Mouse (Mus musculus) liver, postnatal 0 days (tissue): ENCODE measurements around the gene Gatad1. TPM values are rescaled to one million over a fixed set of nuclear protein-coding genes. Genes with fewer than 3 reads are reported as not detected.

Experiments
- ATAC-seq: fragments of 200-750 bp; cut with Nextera tagmentation; 2 replicates; pipeline ENCODE4 v1.8.0; 2017; ENCODE audit warnings: mild to moderate bottlenecking, moderate library complexity
- DNase-seq: peaks from one replicate; pipeline ENCODE4 v3.0.0-alpha.2; 2016
- H3K27ac ChIP-seq: fragments of 300-500 bp; sonication (generic); 2 replicates; pipeline ENCODE4 v1.5.1; 2014; ENCODE audit warnings: antibody characterized with exemption, moderate library complexity, mild to moderate bottlenecking, low read depth
- H3K27me3 ChIP-seq: fragments of 300-500 bp; sonication (generic); 2 replicates; pipeline ENCODE4 v1.6.1; 2014; ENCODE audit warnings: low read length, control low read depth, mixed read lengths; ENCODE audit not compliant: insufficient read depth
- H3K36me3 ChIP-seq: fragments of 300-500 bp; sonication (generic); replicated peaks from 2 replicates; pipeline ENCODE4 v1.6.1; 2014; ENCODE audit warnings: mild to moderate bottlenecking, control low read depth, low read length, moderate library complexity, mixed read lengths; ENCODE audit not compliant: insufficient read depth
- H3K4me1 ChIP-seq: fragments of 300-500 bp; sonication (generic); 2 replicates; pipeline ENCODE4 v1.6.1; 2014; ENCODE audit warnings: antibody characterized with exemption, mild to moderate bottlenecking, control low read depth; ENCODE audit not compliant: insufficient read depth
- H3K4me2 ChIP-seq: fragments of 300-500 bp; sonication (generic); 2 replicates; pipeline ENCODE4 v1.6.1; 2014; ENCODE audit warnings: low read depth, mild to moderate bottlenecking, low read length, moderate library complexity, mixed read lengths
- H3K4me3 ChIP-seq: fragments of 300-500 bp; sonication (generic); 2 replicates; pipeline ENCODE4 v1.5.1; 2014; ENCODE audit warnings: low read depth, low read length
- H3K9ac ChIP-seq: fragments of 300-500 bp; sonication (generic); replicated peaks from 2 replicates; pipeline ENCODE4 v1.6.1; 2014; ENCODE audit warnings: mild to moderate bottlenecking, moderate library complexity
- H3K9me3 ChIP-seq: fragments of 300-500 bp; sonication (generic); 2 replicates; pipeline ENCODE4 v1.6.1; 2016; ENCODE audit warnings: mild to moderate bottlenecking, control low read depth, low read length, mixed read lengths
- CTCF ChIP-seq: sonication (generic); IDR thresholded peaks from 2 replicates; pipeline ENCODE4 v1.5.1; 2016; ENCODE audit warnings: antibody characterized with exemption, low read depth
- EP300 ChIP-seq: IDR thresholded peaks from 2 replicates; pipeline ENCODE4 v1.6.1; 2016; ENCODE audit warnings: antibody characterized with exemption, low read depth, mild to moderate bottlenecking
- WGBS: fragments of 180-500 bp; shearing (Covaris S2); extraction: QIAGEN DNeasy Blood & Tissue Kit; methylation state at CpG from one replicate; pipeline ENCODE4 v1.1.7; 2014; ENCODE audit not compliant: insufficient replicate concordance; 5-methylcytosine and 5-hydroxymethylcytosine counted together
- polyA plus RNA-seq: library from polyadenylated mRNA; unstranded; fragments of >200 nt; fragmentation: Nextera tagmentation; extraction: Ambion mirVana; gene quantifications from 2 replicates; pipeline ENCODE4 v1.2.1, GENCODE M21; 2015

The Gatad1 gene
- polyA plus RNA-seq, 1 experiment from 2014 or later: 26.9 TPM

- no peaks in the 10 kb centered on the region for H3K9me3 ChIP-seq
- no peak for DNase-seq
- TF ChIP-seq CTCF (no peak), EP300 (no peak)
- WGBS: 75% methylated on average over 5 of the region's 5 CpGs
- no peak overlapping the region for H3K9ac ChIP-seq
- ATAC-seq: no peak
- no peak overlapping the region for H3K4me2 ChIP-seq
- peaks cover 3% of the 10 kb centered on the region; the same call in 1 of the 2 replicates for H3K4me1 ChIP-seq
- H3K27ac ChIP-seq: no peak overlapping the region
- H3K4me3 ChIP-seq: no peak overlapping the region
- H3K36me3 ChIP-seq: no peaks in the 10 kb centered on the region
- no peaks in the 10 kb centered on the region for H3K27me3 ChIP-seq
Observed at GRCm38 (mm10) chr5:3651621-3652020, 5.4 kb downstream of the Gatad1 start.

GRCm38 (mm10) chr5:3650881-3651280 is 6.1 kb downstream of the Gatad1 start, which contains the start of gene Tmbim7:
TSS of gene Tmbim7 (plus strand) at chr5:3651181.
- no peaks in the 10 kb centered on the region for H3K9me3 ChIP-seq
- TF ChIP-seq CTCF (no peak), EP300 (no peak)
- DNase-seq (no peak), ATAC-seq (no peak)
- WGBS: 79% methylated on average over 6 of the region's 6 CpGs
- H3K4me1 ChIP-seq: peaks cover 5% of the 10 kb centered on the region; the same call in 1 of the 2 replicates
- H3K4me2 ChIP-seq: no peak within 1 kb of the TSS
- no peaks in the 10 kb centered on the region for H3K27me3 ChIP-seq
- no peak within 1 kb of the TSS for H3K9ac ChIP-seq
- H3K36me3 ChIP-seq: no peaks in the 10 kb centered on the region
- no peak within 1 kb of the TSS for H3K4me3 ChIP-seq
- H3K27ac ChIP-seq: no peak within 1 kb of the TSS

- 64% methylated on average over 4 of the region's 4 CpGs for WGBS
- DNase-seq (no peak), ATAC-seq (no peak)
- H3K4me1 ChIP-seq: peaks cover 10% of the 10 kb centered on the region; the same call in 1 of the 2 replicates
- no peak overlapping the region for H3K4me2 ChIP-seq
- H3K36me3 ChIP-seq: peaks cover 5% of the 10 kb centered on the region
- no peaks in the 10 kb centered on the region for H3K9me3 ChIP-seq
- TF ChIP-seq EP300 (no peak), CTCF (no peak)
- H3K9ac ChIP-seq: no peak overlapping the region
- no peak overlapping the region for H3K27ac ChIP-seq
- H3K27me3 ChIP-seq: no peaks in the 10 kb centered on the region
- no peak overlapping the region for H3K4me3 ChIP-seq
Observed at GRCm38 (mm10) chr5:3648849-3649210, 8.2 kb downstream of the Gatad1 start.

GRCm38 (mm10) chr5:3648206-3648848 is 8.7 kb downstream of the Gatad1 start:
- WGBS: 40% methylated on average over 4 of the region's 4 CpGs
- TF ChIP-seq CTCF: no peak
- no peak for TF ChIP-seq EP300
- H3K36me3 ChIP-seq: peaks cover 8% of the 10 kb centered on the region
- H3K9me3 ChIP-seq: no peaks in the 10 kb centered on the region
- ATAC-seq (no peak), DNase-seq (no peak)
- peak overlapping the region; percentile 83 for H3K4me2 ChIP-seq
- no peak overlapping the region for H3K9ac ChIP-seq
- peaks cover 10% of the 10 kb centered on the region; the same call in 1 of the 2 replicates for H3K4me1 ChIP-seq
- no peak overlapping the region for H3K4me3 ChIP-seq
- H3K27me3 ChIP-seq: no peaks in the 10 kb centered on the region
- H3K27ac ChIP-seq: no peak overlapping the region

- peak; percentile 95 for ATAC-seq
- peak overlapping the region; percentile 97 for H3K27ac ChIP-seq
- peak overlapping the region; percentile 83 for H3K4me2 ChIP-seq
- no peaks in the 10 kb centered on the region for H3K9me3 ChIP-seq
- H3K4me3 ChIP-seq: peak overlapping the region; percentile 99
- H3K36me3 ChIP-seq: peaks cover 11% of the 10 kb centered on the region
- WGBS: 1% methylated on average over 17 of the region's 46 CpGs
- peaks cover 10% of the 10 kb centered on the region; the same call in 1 of the 2 replicates for H3K4me1 ChIP-seq
- H3K9ac ChIP-seq: peak overlapping the region; percentile 95
- H3K27me3 ChIP-seq: no peaks in the 10 kb centered on the region
- peak; percentile 48 for TF ChIP-seq CTCF
- TF ChIP-seq EP300: no peak
- peak; percentile 96 for DNase-seq
Observed at GRCm38 (mm10) chr5:3647708-3648121, 9.3 kb downstream of the Gatad1 start.

- Histone ChIP-seq H3K9me3 (no peaks in the 10 kb centered on the region), H3K27ac (peak overlapping the region; percentile 97), H3K36me3 (peaks cover 11% of the 10 kb centered on the region), H3K4me3 (peak overlapping the region; percentile 99), H3K27me3 (no peaks in the 10 kb centered on the region), H3K4me2 (peak overlapping the region; percentile 83), H3K9ac (peak overlapping the region; percentile 95), H3K4me1 (peaks cover 10% of the 10 kb centered on the region; the same call in 1 of the 2 replicates)
- DNase-seq (peak; percentile 68), ATAC-seq (peak; percentile 67)
- WGBS: 1% methylated on average over 44 of the region's 60 CpGs
- TF ChIP-seq CTCF (peak; percentile 75), EP300 (peak; percentile 39)
Observed at GRCm38 (mm10) chr5:3646991-3647707, 9.8 kb downstream of the Gatad1 start.
